Mouse (Mus musculus): ENCODE measurements around the gene Cbr1.

Gene Cbr1

DNA sequence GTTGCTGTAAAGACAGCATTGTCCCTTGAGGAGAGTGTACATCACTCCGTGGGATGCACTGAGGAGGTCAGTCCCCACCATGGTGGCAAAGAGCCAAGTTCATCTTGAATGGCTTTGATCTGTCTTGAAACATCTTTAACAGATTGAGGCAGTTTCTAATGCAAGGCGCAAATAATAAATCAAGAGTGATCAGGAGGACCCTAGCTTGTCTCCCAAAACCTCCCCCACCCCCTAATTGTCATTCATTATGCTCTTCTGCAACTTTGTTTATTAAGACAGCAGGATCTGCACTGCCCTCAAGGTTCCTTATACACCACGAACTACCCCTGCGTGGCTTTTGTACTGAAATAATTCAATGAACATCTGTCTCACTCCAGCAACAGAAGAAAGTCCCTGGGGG lies at the start of gene Cbr1:
Gene Cbr1, plus strand, starts transcription at position 301 of the 400 bp plus-strand sequence.
- DNase-seq (ENCODE audit: low spot score): no peak

DNA sequence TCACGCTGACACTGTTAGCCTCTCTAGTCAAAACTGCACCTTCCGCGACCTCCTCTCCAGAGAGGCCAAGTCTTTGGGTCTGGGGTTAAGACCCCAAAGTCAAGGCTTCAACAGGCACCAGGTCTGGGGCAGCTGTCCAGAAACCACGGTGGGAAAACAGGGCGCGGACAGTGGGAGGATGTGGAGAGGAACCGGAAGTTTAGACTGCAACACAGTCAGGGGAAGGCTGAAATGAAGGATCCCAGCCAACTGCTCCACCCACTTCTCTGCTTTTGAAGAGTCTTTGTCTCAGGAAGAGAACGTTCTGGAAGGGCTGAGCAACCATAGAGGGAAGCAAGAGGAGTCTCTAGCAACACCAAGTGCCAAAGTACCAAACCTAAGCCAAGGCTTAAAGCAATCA lies 48.0 kb upstream of the Cbr1 start:
- no peak for DNase-seq (ENCODE audit: low spot score)

DNA sequence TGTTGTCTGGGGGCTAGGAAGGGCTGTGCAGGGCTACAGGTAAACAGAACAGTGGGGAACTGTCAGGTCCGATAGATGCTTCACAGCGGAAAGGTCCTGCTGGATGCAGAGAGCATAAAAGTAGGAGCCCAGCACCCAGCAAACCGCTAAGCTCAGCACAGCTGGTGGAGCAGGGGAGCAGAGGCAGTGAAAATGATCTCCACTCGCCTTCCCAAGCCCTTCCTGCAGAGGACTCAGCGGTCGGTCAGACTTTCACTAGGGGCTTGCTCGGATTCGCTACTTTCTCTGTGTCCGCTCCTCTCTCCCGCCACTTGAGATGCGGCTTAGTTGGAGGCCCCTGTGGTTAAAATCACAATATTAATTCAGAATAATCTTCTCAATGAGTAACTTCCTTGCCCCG lies 47.2 kb upstream of the Cbr1 start:
- no peak for DNase-seq (ENCODE audit: low spot score)

DNA sequence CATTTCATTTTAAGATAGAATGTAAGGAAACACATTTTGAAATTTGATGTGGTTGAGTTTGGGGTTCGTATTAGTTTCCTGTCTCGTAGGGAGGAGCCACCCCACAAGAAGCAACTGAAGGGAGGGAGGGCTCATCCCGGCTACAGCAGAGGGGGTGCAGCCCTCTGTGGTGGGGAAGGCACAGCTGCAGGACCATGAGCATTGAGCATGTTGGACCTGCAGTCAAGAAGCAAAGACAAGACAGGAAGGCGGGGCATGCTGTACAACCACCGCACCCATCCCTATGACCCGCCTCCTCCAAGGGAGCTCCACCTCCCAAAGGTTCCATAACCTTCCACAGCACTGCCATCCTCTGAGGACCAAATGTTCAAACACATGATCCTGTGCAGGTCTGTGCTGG lies 33.3 kb upstream of the Cbr1 start:
- no peak for DNase-seq (ENCODE audit: low spot score)

DNA sequence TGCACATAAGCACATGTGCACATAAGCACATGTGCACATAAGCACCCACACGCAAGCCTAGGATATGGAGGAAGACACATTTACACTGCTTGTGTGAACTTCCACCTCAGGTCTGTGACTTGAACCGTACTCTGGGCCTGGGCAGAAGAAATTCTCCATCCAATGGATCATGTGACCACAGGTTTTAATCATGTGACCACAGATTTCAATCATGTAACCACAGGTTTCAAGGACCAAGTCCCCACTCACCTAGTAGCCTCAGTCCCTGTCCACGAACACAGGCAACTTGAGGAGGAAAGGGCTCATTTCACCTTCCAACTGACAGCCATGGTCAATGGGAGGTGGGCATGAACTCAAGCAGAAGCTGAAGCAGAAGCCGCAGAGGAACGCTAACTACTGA lies 32.2 kb upstream of the Cbr1 start:
- DNase-seq (ENCODE audit: low spot score): no peak

DNA sequence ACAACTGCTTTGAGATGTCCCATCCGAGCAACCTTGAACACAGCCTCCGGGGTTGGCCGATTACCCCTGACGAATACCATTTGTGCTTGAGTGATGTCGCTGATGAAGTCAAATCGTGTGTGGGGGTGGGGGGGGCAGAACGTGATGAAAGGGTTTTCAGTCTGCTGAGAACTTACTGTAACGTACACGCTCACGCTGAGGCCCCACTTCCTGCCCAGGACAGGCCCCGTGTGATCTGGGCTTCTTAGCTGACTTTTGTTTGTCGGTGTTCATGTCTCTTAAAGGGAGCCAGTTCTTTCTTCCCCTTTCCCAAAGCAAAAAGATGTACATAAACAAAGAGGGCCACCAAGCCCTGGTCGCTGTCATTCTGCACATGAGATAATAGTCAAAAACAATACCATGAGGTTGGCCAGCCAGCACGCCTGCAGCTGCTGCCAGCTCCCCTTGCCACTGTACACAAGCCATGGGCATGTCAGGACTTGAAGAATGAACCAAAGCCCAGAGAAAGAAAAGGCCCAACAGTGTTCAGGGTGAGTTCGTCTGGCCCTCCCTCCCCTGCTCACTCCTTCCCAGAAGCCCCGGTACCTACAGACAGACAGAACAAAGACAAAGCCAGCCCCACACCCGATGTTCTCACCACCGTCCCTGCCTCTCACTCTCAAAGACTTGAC lies 31.0 kb upstream of the Cbr1 start:
- DNase-seq (ENCODE audit: low spot score): no peak

DNA sequence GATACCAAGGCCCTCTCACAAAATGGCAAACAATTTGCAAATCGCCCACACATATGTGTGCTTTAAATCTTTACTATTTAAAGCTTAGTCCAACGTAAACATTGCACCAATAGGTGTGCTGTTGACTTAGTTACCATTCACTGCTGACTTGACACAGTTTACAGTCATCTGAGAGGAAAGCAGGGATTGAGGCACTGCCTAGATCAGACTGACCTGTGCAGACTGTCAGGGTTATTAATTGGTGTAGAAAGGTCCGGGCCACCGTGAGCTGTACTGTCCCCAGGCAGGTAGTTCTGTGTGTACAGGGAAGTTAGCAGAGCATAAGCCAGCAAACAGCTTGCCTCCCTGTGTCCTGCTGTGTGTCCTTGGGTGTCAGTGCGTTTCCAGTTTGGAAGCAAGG lies 30.1 kb upstream of the Cbr1 start:
- DNase-seq (ENCODE audit: low spot score): no peak

DNA sequence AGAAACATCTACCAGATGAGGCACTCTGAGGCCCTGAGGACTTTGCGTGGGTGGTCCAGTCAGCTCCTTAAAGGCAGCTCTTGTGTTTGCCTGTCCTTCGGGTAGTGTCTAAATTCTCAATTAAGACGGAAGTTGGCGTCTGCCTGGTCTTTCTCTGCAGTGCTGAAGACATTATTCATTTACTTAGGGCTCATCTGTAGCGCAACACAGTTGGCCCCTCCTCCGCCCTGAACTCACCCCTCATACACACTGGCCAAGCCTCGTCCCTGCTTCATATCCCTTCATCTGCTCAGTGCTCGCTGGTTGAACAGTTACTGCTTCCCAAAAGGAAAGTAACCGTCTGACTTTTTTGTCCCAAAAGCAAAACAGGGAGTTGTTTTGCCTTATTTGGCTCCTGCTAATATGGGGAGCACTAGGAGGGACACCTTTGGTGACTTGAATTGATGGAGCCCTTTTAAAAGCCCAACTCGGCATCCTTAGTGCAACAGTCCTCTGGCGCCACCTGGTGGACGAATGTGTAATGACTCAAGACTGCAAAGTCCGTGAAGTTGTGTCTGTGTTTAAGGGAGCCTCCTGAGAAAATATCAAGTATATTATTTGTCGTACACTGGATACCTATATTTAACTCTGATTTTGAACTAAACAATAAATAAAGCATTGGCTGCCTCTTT lies 29.1 kb upstream of the Cbr1 start:
- peak; percentile 65 for DNase-seq (ENCODE audit: low spot score)

DNA sequence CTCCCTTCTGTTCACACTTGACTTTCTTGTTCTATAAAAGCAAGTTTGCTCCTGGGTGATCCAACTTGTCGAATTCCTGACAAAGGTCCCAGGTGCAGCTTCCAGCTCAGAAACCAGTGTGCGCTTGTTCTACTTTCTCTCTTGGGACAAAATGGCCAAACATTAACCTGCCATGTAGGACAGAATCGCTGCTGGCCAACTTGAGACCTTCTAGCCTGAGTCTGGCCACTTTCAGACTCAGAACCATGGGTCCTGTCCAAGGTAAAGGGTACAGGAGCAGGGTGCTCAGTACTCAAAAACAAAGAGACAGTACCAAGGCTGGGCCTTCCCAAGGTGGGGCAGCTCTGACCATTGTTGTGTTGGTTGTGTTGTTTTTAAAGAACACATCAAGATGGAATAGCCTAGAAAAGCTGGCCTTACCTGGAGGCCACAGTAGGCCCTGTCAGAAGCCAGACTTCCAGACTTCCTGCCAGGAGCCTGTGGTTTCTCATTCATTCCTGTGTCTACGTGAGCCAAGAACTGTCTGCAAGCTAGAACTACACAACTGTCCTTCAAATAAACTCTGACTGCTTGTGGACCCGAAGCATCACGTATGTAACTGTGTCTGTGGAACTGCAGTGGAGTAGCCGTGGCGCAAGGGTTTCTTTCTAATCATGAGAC lies 27.2 kb upstream of the Cbr1 start:
- DNase-seq (ENCODE audit: low spot score): no peak

DNA sequence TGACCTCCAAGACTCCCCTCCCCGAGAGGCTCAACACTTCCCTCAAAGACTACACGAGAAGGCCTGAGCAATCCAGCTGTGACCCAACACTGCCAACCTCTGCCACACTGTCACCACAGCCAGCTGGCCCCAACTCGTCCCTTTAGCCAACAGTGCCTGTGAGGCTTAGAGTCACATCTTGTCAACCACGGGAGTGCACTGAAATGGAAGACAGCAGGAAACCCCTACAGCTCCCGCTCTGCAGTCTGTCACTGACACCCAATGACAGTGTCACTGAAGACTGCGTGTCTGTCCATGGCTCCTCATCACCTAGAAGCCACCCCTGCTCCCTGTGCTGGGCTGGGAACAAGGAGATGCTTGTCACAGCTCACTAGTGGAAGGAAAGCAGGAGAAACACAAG lies 24.5 kb upstream of the Cbr1 start:
- DNase-seq (ENCODE audit: low spot score): no peak

DNA sequence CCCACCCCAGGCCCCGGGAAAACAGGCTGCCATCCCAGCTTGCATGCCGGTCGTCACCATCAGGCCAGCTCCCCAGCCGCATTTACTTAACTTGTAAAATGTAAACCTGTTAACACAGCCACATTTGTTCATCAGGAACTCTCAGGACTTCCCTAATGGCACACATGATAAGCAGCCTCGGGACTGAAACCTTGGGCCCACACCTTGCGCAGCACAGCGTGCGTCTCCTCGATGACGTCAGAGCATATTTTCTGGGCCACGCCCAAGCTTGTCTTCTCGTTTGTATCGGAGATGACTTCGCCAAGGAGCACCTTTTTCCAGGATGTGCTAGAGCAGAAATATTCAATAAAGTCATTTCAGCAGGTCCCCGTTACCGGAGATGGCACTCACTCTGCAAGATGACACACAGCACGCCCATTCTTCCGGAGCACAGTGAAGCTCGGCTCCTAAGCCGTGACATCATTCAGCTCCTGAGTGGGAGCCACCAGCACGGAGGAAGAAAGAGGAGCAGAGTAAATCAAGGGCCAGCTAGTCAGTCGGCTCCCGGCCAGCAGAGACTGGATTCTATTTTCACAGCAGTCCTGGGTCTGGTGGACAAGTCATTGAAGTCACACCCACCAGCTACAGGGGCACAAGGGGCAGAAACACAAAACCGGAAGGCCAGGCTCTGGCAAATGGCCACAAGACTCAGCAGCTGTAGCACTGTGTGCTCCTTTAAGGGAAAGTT lies 20.5 kb upstream of the Cbr1 start:
- no peak for DNase-seq (ENCODE audit: low spot score)

DNA sequence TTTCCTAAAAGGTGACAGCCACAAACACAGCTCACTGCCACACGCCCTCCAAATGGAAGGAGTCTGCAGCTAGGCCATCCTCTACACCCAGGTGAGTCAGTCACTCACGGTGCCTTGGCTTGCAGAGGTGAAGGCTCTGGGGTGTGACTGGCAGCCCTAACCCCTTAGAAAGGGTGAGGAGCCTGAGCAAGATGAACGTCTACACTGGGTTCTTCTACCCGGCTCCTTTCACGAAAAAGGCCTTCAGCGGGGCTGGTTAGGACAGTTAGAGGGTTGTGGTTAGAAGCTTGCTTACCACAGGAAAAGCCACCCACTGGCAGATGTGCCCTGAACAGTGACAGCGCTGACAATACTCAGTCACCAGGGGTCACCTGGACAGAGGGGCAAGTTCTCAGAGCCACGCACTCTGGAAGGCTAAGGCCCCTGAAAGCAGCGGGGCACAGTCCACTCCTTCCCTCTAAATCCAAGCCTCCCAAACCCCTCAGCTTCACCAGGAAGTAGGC lies 19.9 kb upstream of the Cbr1 start:
- DNase-seq (ENCODE audit: low spot score): no peak

DNA sequence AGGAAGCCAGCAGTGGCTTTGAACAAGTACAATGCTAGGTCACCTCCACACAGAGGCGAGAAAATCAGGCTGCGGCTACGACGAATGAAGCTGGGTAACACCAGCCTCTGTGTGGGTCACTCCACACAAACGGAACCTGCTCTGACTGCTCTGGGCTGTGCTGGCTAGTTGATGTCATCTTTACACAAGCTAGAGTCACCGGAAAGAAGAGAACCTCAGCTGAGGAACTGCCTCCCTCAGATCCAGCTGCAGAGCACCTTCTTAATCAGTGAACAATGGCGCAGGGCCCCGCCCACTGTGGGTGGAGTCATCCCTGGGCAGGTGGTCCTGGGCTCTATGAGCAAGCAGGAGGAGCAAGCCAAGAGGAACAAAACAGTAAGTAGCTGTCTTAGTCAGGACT lies 19.3 kb upstream of the Cbr1 start:
- DNase-seq (ENCODE audit: low spot score): no peak

DNA sequence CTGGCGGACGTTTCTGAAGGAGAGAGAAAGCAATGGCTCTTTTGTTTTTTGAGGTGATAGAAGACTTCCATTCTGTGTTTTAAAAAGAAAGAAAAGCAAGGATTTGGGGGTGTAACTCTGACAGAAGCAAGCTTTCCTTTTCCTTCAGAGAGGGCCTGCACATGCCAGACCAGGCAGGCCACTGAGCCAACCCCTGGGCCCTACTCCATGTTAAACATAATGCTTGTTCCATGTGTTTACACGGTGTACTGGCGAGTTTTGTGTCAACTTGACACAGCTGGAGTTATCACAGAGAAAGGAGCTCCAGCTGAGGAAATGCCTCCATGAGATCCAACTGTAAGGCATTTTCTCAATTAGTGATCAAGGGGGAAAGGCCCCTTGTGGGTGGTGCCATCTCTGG lies 17.4 kb upstream of the Cbr1 start:
- no peak for DNase-seq (ENCODE audit: low spot score)

DNA sequence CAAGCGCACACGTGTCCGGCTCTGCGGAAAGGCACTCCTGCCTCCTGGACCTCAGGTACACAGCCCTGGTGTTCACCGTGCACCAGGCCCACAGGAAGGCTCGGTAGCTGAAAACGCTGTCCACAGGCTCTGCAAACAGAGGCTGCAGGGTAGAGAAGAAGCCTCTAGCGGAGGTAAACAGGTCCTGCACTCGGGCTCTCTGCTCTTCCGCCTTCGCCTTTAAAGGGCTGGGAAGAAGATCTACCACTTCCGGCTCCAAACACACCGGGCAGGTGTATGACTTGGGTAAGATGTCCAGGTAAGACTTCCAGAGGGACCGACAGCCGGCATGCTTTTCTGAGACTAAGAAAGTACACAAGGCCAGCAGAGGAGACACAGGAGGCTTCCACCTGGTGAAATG lies 14.7 kb upstream of the Cbr1 start:
- no peak for DNase-seq (ENCODE audit: low spot score)

DNA sequence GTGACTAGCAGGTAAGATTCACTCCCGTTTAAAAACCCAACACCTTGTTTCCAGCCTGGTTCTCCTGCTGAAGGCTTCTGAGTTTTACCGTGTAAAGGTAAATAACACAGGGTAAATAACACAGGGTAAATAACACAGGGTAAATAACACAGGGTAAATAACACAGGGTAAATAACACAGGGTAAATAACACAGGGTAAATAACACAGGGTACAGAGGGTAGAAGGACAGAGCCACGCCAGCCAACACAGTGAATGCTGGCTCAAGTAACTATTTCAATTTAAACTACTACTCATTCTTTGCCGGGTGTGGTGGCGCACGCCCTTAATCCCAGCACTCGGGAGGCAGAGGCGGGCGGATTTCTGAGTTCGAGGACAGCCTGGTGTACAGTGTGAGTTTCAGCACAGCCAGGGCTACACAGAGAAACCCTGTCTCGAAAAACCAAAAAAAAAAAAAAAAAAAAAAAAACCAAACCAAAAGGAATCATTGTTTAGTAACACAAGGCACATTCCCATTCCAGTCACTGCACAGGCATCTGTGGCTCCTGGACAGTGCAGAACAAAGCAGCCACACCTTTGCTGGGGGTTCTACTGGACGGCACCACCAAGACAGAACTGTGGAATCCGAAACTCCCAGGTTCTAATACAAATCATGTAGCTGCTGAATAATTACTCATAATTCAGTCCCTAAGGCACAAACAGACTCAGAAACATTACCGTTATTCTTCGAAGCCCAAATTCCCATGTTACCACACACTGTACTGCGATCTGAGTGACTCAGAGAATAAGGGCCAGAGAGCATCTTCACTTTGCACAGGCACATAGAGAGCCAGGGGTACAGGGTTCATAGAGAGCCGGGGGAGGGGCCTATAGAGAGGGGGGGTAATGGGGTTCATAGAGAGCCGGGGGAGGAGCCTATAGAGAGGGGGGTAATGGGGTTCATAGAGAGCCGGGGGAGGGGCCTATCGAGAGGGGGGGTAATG lies 13.9 kb upstream of the Cbr1 start:
- no peak for DNase-seq (ENCODE audit: low spot score)

DNA sequence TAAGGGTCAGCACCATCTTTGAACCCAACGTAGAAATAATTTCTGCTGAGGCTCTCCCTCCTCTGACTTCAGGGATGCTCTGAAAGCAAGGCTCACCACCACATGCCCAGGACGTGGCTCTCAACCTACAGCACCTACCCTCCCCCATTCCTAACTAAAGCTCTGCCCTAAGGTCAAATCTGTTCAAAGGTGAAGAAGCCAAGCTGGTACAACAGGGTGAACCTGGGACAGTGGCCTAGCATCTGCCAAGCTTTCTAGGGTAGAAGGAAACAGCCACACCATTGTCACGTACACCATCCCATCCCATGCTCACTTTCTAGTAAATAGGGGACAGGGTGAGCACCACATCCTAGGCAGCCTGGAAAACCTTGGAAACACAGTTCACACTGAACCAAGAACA lies 12.9 kb upstream of the Cbr1 start:
- no peak for DNase-seq (ENCODE audit: low spot score)

DNA sequence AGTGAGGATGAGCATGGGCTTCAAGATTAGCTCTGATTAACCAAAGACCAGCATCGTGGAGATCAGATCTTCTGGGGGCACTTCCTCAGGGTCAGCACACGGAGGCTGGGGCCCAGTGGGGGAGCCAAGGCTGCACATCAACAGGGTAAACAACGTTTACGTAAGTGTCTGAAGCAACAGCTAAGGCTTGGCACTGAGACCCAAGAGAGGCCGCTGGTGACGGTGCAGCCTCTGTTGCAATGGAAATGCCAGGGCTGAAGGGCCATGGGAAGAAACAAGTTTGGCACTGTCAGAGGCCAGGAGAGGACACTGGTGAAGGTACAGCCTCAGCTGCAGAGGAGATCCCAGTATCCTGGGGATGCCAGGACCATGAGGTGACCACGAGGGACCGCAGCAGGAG lies 12.2 kb upstream of the Cbr1 start:
- no peak for DNase-seq (ENCODE audit: low spot score)

DNA sequence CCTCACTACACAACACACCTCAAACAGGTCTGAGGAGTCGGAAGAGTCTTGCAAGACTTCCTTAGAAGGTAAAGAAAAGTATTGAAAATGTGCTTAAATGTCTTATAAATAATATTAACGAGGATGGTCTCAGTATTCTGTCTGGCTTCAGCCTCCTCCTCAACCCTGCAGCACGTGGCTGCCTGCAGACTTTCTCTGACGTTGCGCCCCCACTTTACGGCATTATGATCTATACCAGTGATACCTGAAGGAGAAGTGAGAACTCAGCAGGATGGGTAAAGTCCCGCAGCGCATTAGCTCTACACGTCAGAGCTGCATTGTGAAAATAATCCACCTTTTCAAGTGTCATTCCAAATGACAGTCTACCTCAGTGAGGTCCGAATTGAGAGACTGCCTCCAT lies 11.2 kb upstream of the Cbr1 start:
- DNase-seq (ENCODE audit: low spot score): no peak

DNA sequence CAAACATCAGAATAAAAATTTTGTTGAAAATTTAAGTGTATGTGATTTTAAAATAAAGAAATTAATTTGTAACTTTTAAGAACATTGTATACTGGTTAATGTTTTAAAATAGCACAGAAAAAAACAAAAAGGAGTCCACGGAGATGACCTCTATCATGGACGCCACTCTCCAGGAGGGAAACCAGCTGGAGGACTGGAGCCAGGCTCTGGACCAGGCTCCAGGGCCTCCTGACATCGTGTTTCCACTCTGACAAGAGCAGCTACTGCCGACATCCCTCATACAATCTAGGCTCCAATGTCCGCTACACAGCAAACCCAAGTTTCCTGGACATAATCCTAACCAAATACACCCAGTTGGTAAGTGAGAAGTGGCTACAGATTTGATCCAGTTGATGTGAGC lies 9.9 kb upstream of the Cbr1 start:
- no peak for DNase-seq (ENCODE audit: low spot score)

DNA sequence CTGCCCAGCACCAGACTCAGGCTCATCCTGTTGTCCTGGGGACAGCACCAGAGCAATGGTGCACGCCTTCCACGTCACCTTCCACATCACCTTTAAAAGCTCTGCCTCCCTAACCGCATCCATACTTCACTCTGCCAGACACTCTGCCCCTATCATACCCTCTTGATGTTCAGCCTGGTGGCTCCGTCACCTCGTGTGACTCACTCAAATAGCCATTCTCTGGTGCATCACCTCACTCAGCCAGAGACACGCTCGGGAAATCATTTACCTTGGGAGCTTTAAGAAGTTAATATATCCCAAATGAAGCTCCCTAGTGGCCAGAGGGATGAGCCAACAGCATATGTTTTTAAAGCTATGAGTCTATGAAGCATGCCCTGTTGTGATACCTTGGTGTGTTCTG lies 8.8 kb upstream of the Cbr1 start:
- no peak for DNase-seq (ENCODE audit: low spot score)

DNA sequence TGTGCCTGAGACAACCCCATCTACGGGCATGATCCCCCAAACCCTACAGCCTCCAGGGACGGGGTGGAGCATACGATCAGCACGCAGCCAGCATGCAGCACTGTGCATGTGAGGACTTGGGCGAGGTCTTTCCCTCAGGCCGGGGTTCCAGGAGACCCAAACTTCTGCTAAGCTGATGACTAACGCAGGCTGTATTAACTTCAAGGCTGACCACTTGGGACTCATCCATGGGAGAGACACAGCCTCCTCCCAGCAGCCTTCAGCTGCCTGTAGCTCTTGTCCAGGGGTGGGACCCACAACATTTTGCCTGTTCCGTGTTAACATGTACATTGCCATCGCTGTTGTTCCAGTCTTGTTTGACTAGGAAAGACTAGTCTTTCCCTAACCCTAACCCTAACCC lies 8.1 kb upstream of the Cbr1 start:
- DNase-seq (ENCODE audit: low spot score): no peak

Data from c-Kit-positive CD71-positive TER-119-positive erythroid progenitor cells, embryonic 14.5 days (primary cell).